Mouse (Mus musculus) megakaryocyte, embryonic 14.5 days (primary cell): ENCODE results near the gene St3gal2.

Experiments used
- FLI1 ChIP-seq: IDR thresholded peaks from 2 replicates; pipeline ENCODE4 v1.6.1; 2012; ENCODE audit warnings: low read length, inconsistent platforms, mixed read lengths
- GATA1 ChIP-seq: IDR thresholded peaks from 3 replicates; pipeline ENCODE4 v1.6.1; 2012; ENCODE audit warnings: mixed read lengths, low read length, inconsistent platforms, borderline replicate concordance

DNA sequence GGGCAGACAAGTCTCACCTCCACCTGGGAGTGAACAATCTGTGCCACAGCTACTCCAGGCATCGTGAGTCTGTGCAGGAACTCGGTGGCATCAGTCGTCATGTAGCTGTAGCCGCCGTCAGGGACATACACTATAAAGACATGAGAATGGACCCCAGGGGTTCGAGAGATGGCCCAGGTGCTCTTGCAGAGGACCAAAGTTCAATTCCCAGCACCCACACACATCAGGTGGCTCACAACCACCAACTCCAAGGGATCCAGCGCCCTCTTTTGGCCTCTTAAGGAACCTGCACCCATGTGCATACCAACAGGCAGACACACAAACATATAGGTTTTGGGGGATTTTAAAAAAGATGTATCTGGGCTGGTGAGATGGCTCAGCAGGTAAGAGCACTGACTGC is 27.7 kb upstream of the St3gal2 start:
- no peak for TF ChIP-seq GATA1
- TF ChIP-seq FLI1: no peak
